Mouse (Mus musculus) Patski (cell line): ENCODE measurements at regions not wholly inside any gene's neighbourhood (a gene's known extent, or its start where the extent isn't known, plus 50 kb on each side); places are given as distances from the start of the nearest gene placed in this dataset.
"Not testable (repeated sequence)": the region's sequence is repeated elsewhere in the genome, so short reads cannot be mapped to it uniquely, and the experiment has no call there.

Experiments
- ATAC-seq: fragments of 100-300 bp; one replicate; pipeline ENCODE4 v1.8.0; 2021
- CTCF ChIA-PET: fragments of 350-600 bp; sonication (Branson Sonifier 250); formaldehyde crosslinking; loops from one replicate; lab custom pipeline; 2022; ENCODE audit warnings: inconsistent platforms; lab: Charles Lee
- POLR2A ChIA-PET: fragments of 350-600 bp; sonication (Branson Sonifier 250); formaldehyde crosslinking; loops from one replicate; lab custom pipeline; 2022; ENCODE audit warnings: antibody characterized with exemption, inconsistent platforms; lab: Charles Lee
- DNase-seq: peaks from one replicate; pipeline ENCODE4 v3.0.0-alpha.2; 2011; ENCODE audit warnings: low read depth, low spot score
- H3K27me3 ChIP-seq: fragments of 371-371 bp; one replicate; pipeline ENCODE4 v1.5.1; 2021
- CTCF ChIP-seq: fragments of 100-300 bp; IDR thresholded peaks from one replicate; pipeline ENCODE4 v1.5.1; 2021
- in situ Hi-C: fragments of 300-500 bp; cut with MboI; formaldehyde crosslinking; loops from 3 replicates; pipeline ENCODE4 v1.11.1; 2018; ENCODE audit warnings: low pct_unique_long_range_greater_than_20kb, mixed read lengths

DNA sequence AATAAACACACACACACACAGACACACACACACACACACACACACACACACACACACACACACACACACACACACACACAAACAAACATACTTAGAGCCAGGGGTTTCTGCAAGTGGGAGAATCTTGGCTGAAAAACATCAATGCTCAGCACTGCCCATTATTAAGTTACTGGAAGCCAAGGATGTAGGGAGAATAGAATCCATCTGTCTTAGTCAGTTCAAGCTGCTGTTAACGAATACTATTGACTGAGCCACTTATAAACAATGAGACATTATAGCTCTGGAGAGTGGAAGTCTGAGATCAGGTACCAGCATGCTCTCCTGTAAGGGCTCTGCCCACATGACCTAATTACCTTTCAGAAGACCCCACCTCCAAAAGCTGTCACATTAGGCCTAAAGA, 87.4 kb downstream of the Fam174b start:
- no peak for DNase-seq
- no peak for TF ChIP-seq CTCF
- H3K27me3 ChIP-seq, result peaks cover 3% of the 10 kb centered on the region
- POLR2A ChIA-PET, result no interaction called here
- no peak for ATAC-seq
- CTCF ChIA-PET, result no interaction called here
- in situ Hi-C loops, result loop anchor here (10.0 kb wide), 1 partner anchor 163 kb away; no protein-coding TSS in a partner anchor

DNA sequence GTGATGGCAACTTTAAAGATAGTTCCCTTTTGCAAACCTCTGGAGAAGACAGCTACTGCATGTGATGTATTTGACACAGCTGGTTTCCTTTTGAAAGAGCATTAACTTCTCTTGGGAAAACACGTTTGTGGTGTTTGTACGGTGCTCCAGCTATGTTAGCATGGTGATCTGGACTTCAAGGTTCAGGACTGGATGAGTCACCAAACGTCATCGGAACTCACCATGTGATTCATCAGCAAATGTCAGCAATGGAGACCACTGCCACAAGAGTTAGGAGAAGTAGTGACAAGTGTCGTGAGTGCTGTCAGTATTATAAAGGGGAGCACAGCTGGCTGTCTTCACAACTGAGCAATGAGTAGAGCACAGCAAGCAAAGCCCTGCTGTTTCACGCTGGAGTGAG, 90.5 kb downstream of the Fam174b start:
- TF ChIP-seq CTCF, result no peak
- ATAC-seq, result no peak
- DNase-seq, result no peak
- ChIA-PET POLR2A (no interaction called here), CTCF (no interaction called here)
- in situ Hi-C loops, result no loop called here
- peaks cover 3% of the 10 kb centered on the region for H3K27me3 ChIP-seq

DNA sequence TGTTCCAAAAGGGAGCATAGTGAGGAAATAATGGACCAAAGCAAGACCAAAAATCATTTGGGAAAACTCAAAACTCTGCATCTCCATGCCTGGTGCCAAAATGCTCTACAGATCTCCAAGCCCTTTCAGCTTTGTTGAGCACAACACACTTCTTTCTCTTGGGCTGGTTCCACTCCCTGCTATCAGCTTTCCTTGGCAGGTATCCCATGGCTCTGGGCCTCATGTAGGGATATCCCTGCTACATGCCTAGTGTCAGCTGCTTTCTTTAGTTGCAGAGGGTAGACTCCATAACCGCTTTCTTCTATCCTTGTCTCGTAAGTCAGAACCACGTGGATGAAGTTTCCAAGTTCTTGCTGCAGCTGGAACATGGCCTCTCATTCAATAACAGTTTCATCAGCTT, 100.3 kb downstream of the Fam174b start:
- TF ChIP-seq CTCF, result no peak
- CTCF ChIA-PET, result no interaction called here
- DNase-seq (no peak), ATAC-seq (no peak)
- no peaks in the 10 kb centered on the region for H3K27me3 ChIP-seq
- in situ Hi-C loops, result no loop called here
- POLR2A ChIA-PET, result no interaction called here

DNA sequence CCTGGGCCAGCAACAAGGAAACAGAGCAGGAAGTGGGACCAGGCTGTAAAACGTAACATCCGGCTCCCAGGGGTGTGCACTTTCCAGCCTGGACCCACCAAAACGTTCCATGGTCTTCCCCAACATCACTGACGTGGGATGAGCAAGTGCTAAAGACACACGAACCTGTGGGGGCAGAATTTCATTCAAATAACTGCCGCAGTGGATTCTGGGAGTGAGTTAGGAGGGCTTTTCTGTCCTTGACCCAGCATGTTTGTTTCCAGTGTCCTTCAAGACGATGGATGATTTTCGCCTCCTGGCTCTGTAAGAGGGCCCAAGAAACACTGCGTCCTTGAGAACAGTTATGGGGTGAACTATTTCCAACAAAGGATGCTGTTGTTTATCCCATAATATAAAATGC, 112.1 kb downstream of the Fam174b start:
- no peak for DNase-seq
- no peak for TF ChIP-seq CTCF
- ChIA-PET POLR2A (no interaction called here), CTCF (no interaction called here)
- ATAC-seq, result no peak
- in situ Hi-C loops, result no loop called here
- no peaks in the 10 kb centered on the region for H3K27me3 ChIP-seq

DNA sequence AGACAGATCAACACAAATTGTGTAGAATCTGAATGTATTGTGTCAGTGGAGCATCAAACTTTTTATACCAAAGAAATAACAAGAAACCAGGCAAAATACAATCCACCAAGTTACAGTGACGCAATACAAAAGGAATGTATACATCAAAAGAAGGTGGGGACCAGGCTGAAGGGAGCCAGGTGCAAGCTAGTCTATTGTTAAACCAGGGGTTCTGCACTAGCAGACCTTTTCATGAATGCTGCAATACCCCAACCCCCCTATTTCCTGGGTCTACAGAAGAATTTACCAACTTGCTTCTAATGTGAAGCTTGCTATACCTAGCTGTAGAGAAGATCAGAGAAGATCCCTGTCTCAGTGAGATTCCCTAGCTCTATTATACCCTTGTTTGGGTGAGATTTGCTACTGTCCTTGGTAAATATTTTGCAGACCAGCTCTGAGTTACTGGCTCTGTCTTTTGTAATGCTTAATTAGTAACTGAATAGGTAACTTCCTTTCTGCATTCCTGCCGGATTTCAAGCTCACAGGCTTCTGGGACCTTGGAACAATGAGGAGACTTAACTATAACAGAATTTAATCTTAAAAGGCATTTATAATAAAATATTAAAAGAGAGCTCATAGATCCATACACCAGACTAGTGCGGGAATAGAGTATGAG, 113.3 kb downstream of the Fam174b start:
- in situ Hi-C loops, ATAC-seq, H3K27me3 ChIP-seq, DNase-seq: not testable (repeated sequence)
- POLR2A ChIA-PET, result interaction anchor here (0.9 kb wide), 1 partner anchor 29 kb away, joined by 3 read pairs; no protein-coding TSS in a partner anchor
- CTCF ChIA-PET, result interaction anchor here (0.8 kb wide), 1 partner anchor 514 kb away, joined by 3 read pairs; no protein-coding TSS in a partner anchor

DNA sequence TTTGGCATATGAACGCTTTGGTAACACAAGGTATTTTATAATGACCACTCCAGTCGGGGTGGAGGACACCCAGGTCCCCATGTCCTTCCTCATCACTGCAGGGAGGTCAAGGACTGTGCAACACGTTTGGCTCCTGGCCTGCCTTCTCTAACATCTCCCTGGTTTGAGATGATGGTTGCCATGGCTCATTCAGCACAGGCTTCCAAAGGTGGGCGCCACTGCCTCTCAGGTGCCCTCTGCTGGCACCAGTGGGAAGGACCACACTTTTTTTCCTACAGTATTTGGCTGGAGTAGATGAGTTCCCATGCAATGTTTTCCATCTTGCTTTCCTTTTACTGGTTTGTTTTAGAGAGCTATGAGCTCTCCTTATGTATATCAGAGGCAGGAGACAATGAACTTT, 115.4 kb downstream of the Fam174b start:
- DNase-seq, result no peak
- ATAC-seq, result no peak
- ChIA-PET POLR2A (no interaction called here), CTCF (interaction anchor here (1.0 kb wide), 1 partner anchor 10 kb away, joined by 4 read pairs; no protein-coding TSS in a partner anchor)
- no peaks in the 10 kb centered on the region for H3K27me3 ChIP-seq
- in situ Hi-C loops, result no loop called here
- TF ChIP-seq CTCF, result peak; percentile 72

DNA sequence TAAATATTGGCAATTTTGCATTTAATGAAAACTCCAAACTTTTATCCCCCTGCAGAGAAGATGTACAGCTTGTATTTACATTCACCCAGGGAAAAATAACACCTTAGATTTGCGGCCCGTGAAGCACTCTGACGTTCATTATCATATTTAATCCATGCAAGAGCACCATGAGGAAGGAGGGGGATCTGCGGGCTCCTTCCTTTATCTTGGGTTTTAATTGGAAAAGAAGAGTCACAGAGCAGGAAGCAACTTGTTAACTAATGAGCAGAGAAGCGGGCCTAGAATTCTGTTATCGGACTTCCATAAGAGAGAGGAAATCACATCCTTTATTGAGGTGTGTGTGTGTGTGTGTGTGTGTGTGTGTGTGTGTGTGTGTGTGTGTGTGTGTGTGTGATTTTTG, 116.8 kb downstream of the Fam174b start:
- H3K27me3 ChIP-seq, result no peaks in the 10 kb centered on the region
- in situ Hi-C loops, result no loop called here
- no peak for DNase-seq
- TF ChIP-seq CTCF, result no peak
- ChIA-PET CTCF (no interaction called here), POLR2A (no interaction called here)
- ATAC-seq, result no peak

DNA sequence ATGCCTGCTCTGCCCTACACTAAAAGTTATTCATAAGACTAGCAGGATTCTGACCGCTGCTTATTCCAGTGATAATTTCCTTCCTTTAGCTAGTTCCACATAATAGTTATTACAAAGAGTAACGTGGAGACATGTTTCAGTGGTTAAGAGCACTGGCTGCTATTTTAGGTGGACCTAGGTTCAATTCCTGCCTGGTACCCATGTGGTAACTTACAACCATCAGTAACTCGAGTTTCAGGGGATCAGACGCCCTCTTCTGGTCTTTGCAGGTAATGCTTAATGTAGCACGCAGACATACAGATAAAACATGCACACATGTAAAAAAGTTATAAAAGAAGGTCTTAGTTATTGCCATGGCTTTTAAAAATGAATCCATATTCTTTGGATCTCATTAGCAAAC, 125.0 kb downstream of the Fam174b start:
- CTCF ChIA-PET, result no interaction called here
- DNase-seq, result no peak
- TF ChIP-seq CTCF, result no peak
- ATAC-seq, result no peak
- no peaks in the 10 kb centered on the region for H3K27me3 ChIP-seq
- POLR2A ChIA-PET, result no interaction called here
- in situ Hi-C loops, result no loop called here

DNA sequence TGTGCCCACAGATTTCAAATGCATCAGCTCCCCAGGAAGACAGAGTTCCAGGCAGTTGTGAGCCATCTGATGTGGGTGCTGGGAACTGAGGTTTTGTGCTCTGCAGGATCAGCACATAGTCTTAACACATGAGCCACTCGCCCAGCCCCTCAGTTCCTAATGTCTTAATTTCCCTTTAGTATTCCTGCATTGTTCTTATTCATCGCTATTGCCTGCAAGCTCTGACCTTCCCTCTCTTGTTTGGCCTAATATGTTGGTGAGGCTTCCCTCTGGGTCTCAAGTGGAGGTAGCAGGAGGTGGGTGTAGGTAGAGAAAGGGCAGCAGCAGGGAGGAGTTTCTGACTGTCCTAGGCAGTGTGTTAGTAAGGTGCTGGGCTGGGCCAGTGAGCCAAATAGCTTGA, 132.1 kb downstream of the Fam174b start:
- in situ Hi-C loops, result no loop called here
- ATAC-seq (no peak), DNase-seq (no peak)
- H3K27me3 ChIP-seq, result no peaks in the 10 kb centered on the region
- ChIA-PET CTCF (no interaction called here), POLR2A (no interaction called here)
- TF ChIP-seq CTCF, result no peak

DNA sequence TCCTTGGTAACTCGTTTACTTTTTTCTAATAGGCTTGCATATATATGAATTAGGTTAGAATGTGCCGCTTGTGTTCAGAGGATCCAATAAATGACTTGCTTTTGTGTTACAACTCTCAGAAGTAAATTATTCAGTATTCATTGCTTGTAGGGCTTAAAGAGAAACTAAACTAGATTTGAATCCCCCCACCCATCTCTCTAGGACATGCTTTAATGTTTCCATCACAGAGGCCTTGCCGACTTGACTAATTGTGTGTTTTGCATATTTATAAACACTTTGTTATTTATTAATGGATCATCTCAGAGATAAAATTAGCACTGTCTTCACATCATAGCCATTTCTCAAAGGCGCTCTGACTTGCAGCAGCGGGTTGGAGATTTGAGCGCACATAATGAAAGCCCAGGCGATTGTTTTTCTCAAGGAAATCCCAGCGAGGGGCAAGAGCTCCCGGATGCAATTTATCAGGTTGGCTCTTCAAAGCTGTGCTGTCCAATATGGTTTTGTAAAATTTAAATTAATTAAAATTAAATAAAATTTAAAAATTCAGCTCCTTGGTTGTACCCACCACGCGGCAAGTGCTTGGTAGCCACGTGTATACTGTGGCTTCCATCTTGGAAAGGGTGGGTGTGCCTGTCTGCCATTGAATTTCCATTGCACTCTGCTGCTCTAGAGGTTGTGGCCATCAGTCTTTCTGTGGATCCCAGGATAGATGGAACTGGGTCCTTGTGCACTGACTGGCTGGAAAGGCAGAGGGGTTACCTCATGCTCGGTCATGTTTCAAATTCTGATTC, 132.0 kb downstream of the St8sia2 start:
- TF ChIP-seq CTCF, result no peak
- CTCF ChIA-PET, result no interaction called here

DNA sequence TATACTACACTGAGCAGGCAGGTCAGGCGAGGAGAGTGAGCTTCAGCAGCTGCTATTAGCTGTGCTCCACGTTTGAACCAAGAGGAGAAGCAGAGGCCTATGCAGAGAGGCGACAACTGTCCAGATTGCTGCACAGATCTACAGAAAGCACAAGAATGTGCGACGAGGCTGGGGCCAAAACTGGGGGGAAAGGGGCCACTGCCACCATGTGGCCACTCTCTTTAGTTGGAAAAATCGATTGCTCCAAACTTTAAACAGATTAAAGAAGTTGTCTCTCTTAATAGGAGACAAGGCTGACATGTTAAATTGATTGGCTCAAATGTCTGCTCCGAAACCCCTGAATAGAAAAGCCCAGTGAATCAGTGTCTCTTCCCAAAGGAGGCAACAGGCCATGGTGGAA, 127.3 kb downstream of the St8sia2 start:
- DNase-seq, result no peak

More for the DNA sequence above, 132.0 kb downstream of the St8sia2 start:
- no peaks in the 10 kb centered on the region for H3K27me3 ChIP-seq
- in situ Hi-C loops, result no loop called here
- POLR2A ChIA-PET, result no interaction called here
- ATAC-seq (no peak), DNase-seq (no peak)

More for the DNA sequence above, 127.3 kb downstream of the St8sia2 start:
- ChIA-PET CTCF (no interaction called here), POLR2A (no interaction called here)
- H3K27me3 ChIP-seq, result no peaks in the 10 kb centered on the region
- TF ChIP-seq CTCF, result no peak
- ATAC-seq, result no peak
- in situ Hi-C loops, result no loop called here
